Comparison of ENCODE assay signal across 28 mouse cellular contexts in the genomic region with DNA sequence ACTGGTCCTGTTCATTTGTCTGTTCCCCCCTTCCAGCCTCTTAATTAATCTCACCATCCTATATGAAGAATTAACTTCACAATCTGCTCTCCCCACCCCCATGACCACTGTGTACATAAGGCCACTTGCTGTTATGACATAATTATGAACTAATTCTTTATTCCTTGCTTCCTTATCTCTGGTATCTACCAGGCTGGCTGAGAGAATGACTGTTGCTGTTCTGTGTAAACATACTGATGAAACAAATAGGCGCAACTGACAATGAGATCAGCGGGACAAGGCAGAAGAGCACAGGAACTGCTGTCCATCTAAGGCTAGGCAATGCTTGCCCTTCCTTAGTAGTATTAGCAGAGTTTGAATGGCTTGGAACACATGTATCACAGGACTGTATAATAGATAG.
"Had no signal": no experiment of that assay in that cellular context is flagged by ENCODE, and none has a peak within 500 bp of the region (broad histone marks: within the 10 kb centered on the region; RNA-seq: fewer than 3 reads in every experiment).

No protein-coding gene starts in this region.

- H3K27me3 ChIP-seq: limb, embryonic 12.5 days; limb, embryonic 13.5 days; limb, embryonic 15.5 days; liver, embryonic 13.5 days; liver, embryonic 15.5 days; lung, embryonic 15.5 days; megakaryocyte, embryonic 14.5 days; neural tube, embryonic 12.5 days; neural tube, embryonic 13.5 days had no signal

- H3K9me3 ChIP-seq: limb, embryonic 10.5 days; limb, embryonic 12.5 days; limb, embryonic 13.5 days; limb, embryonic 15.5 days; liver, embryonic 13.5 days; liver, embryonic 15.5 days; lung, embryonic 15.5 days; midbrain, embryonic 10.5 days; midbrain, embryonic 12.5 days; midbrain, embryonic 13.5 days; midbrain, embryonic 15.5 days; neural tube, embryonic 12.5 days; neural tube, embryonic 13.5 days had no signal

- H3K4me1 ChIP-seq: limb, embryonic 10.5 days; limb, embryonic 12.5 days; limb, embryonic 13.5 days; limb, embryonic 15.5 days; liver, embryonic 13.5 days; liver, embryonic 15.5 days; lung, embryonic 15.5 days; megakaryocyte, embryonic 14.5 days; midbrain, embryonic 10.5 days; midbrain, embryonic 12.5 days; midbrain, embryonic 13.5 days; midbrain, embryonic 15.5 days; neural tube, embryonic 12.5 days; neural tube, embryonic 13.5 days had no signal

- H3K4me2 ChIP-seq: limb, embryonic 12.5 days; limb, embryonic 13.5 days; limb, embryonic 15.5 days; liver, embryonic 11.5 days; liver, embryonic 13.5 days; liver, embryonic 15.5 days; lung, embryonic 14.5 days; lung, embryonic 15.5 days; midbrain, embryonic 11.5 days; midbrain, embryonic 12.5 days; midbrain, embryonic 13.5 days; midbrain, embryonic 15.5 days; neural tube, embryonic 12.5 days; neural tube, embryonic 13.5 days had no signal

- DNase-seq: layer of hippocampus, postnatal 36 days; left cerebral cortex, postnatal 4 days; liver; liver, embryonic 13.5 days; liver, postnatal 0 days; lung, adult 2 months; lung, embryonic 14.5 days; midbrain, embryonic 14.5 days had no signal

- H3K9ac ChIP-seq: limb, embryonic 12.5 days; limb, embryonic 13.5 days; limb, embryonic 15.5 days; liver, embryonic 13.5 days; liver, embryonic 14.5 days; liver, embryonic 15.5 days; liver, postnatal 0 days; lung, embryonic 14.5 days; lung, embryonic 15.5 days; midbrain, embryonic 12.5 days; midbrain, embryonic 13.5 days; midbrain, embryonic 15.5 days; neural tube, embryonic 12.5 days; neural tube, embryonic 13.5 days had no signal

- H3K4me3 ChIP-seq: left cerebral cortex, adult 2 months; limb, embryonic 10.5 days; limb, embryonic 12.5 days; limb, embryonic 13.5 days; limb, embryonic 15.5 days; liver, embryonic 13.5 days; liver, embryonic 15.5 days; lung, embryonic 15.5 days; megakaryocyte, embryonic 14.5 days; midbrain, embryonic 10.5 days; midbrain, embryonic 12.5 days; midbrain, embryonic 13.5 days; midbrain, embryonic 15.5 days; myocyte; neural tube, embryonic 12.5 days; neural tube, embryonic 13.5 days had no signal

- H3K27ac ChIP-seq: left cerebral cortex, adult 2 months; limb, embryonic 10.5 days; limb, embryonic 12.5 days; limb, embryonic 13.5 days; limb, embryonic 15.5 days; liver, embryonic 13.5 days; liver, embryonic 14.5 days; liver, embryonic 15.5 days; lung, embryonic 15.5 days; macrophage; midbrain, embryonic 10.5 days; midbrain, embryonic 12.5 days; midbrain, embryonic 13.5 days; midbrain, embryonic 15.5 days; neural tube, embryonic 12.5 days; neural tube, embryonic 13.5 days had no signal

- ATAC-seq: liver, postnatal 0 days; midbrain, embryonic 13.5 days; midbrain, embryonic 15.5 days; midbrain, embryonic 16.5 days had no signal

- H3K36me3 ChIP-seq: limb, embryonic 10.5 days; limb, embryonic 12.5 days; limb, embryonic 13.5 days; limb, embryonic 15.5 days; liver, embryonic 13.5 days; liver, embryonic 15.5 days; lung, embryonic 15.5 days; midbrain, embryonic 10.5 days; midbrain, embryonic 12.5 days; midbrain, embryonic 13.5 days; midbrain, embryonic 15.5 days; neural tube, embryonic 12.5 days; neural tube, embryonic 13.5 days had no signal
